11 mouse cellular contexts compared by ENCODE assay signal in the genomic region with DNA sequence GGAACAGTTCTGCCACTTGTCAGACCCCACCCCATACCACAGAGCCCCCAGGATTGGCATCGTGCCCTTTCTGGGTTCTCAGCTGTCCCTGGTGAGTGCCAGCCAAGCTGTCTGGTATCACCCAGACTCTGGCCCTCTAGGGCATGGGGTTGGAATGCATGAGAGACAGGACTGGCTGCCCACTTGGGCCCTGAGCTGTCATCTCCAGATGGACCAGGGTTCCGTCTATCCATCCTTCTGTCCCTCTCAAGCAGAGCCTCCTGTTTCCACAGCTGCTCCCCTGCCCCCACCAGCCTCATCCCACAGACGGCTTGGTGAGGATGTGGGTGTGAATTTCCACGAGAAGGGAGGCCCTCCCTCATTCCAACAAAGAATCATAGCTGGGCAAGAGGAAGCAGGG. TPM values are rescaled to one million over a fixed set of nuclear protein-coding genes. Genes with fewer than 3 reads are reported as not detected.
A peak's percentile ranks its signal among the peaks of the same experiment; 100 is the strongest.
DNase-seq lines count a peak whose midpoint lies in the region.
"Had no signal": no experiment of that assay in that cellular context is flagged by ENCODE, and none has a peak within 500 bp of the region (broad histone marks: within the 10 kb centered on the region; RNA-seq: fewer than 3 reads in every experiment).

No protein-coding gene starts in this region.

- peak; percentile 64 to 74 for DNase-seq in frontal cortex, postnatal 36 days (ENCODE audit: low spot score in 2 of 2)
- DNase-seq in frontal cortex, postnatal 14 days (ENCODE audit: low spot score in 2 of 2): no peak
- DNase-seq in right cerebral cortex, adult 18-20 months: peak; percentile 78
- no peak for DNase-seq in right cerebral cortex, postnatal 4 days
- peak; percentile 74 to 85 for DNase-seq in layer of hippocampus, postnatal 14 days (ENCODE audit: low spot score in 2 of 2)
- DNase-seq in right cerebral cortex, postnatal 36 days (ENCODE audit: low spot score in 2 of 2): peak; percentile 52 to 61
- DNase-seq in thymus, postnatal 25 days: no peak
- DNase-seq in adrenal gland, postnatal 25 days: no peak
- DNase-seq: heart, postnatal 36 days; kidney, adult 2 months; thymus, postnatal 36 days had no signal

RNA-seq across cellular contexts. Expression of a gene that starts 42.6 kb away (rescaled TPM):
- total RNA-seq in layer of hippocampus, postnatal 14 days (2021): 10 to 100 TPM; 21.8 to 22.6 TPM
- total RNA-seq in adrenal gland, postnatal 25 days (2021): 1.6 and 2.0 TPM in 2 replicates

RNA-seq across cellular contexts. Expression of a gene that starts 58.0 kb away (rescaled TPM):
- 100 to 1,000 TPM; 278 to 289 TPM for total RNA-seq in layer of hippocampus, postnatal 14 days (2021)
- 102 and 132 TPM in 2 replicates for total RNA-seq in adrenal gland, postnatal 25 days (2021)

Comparison
In these comparisons a context has a peak if more than half of its experiments do, and no peak if none do; other contexts are left out.
1. DNase-seq: peak in frontal cortex, postnatal 36 days (2 of 2), right cerebral cortex, adult 18-20 months (single experiment), layer of hippocampus, postnatal 14 days (2 of 2) and right cerebral cortex, postnatal 36 days (2 of 2); none in frontal cortex, postnatal 14 days (0 of 2), right cerebral cortex, postnatal 4 days (single experiment), thymus, postnatal 25 days (single experiment) and adrenal gland, postnatal 25 days (single experiment).